ENCODE assay signal across 9 mouse cellular contexts in the genomic region with DNA sequence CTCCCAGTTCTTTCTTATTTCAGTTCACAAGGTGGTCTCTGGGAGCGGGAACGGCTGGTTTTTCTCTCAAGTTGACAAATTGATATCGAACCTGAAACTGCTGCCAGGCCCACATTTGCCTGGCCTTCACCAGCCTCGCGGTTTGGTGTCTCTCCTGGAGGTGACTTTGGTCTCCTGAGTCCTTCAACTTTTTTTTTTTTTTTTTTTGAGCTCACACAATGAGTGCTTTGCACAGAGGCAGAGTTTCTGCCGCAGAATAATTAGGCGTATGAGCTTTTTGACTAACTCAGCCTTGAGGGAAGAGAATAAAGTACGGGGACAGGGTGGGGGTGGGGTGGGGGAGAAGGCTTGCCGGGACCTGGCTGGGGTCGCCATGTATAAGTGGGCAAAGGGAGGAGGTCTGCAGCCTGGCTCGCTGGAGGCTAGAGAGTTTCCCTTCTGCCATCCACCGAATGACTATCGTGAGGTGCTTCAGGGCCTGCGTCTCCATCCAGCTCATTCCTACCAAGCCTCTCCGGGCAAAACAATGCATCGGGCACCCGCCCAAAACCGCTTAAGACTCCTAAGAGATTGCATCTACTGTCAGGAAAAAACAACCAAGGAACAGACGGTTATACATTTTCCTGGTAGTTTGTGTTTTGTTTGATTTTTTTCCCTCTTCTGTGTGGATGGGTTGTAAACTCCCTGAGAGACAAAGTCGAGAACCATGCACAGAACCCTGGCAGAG.
DNase-seq lines count a peak whose midpoint lies in the region; ATAC-seq lines count a peak whose summit lies in the region.
"Had no signal": no experiment of that assay in that cellular context is flagged by ENCODE, and none has a peak within 500 bp of the region (broad histone marks: within the 10 kb centered on the region; RNA-seq: fewer than 3 reads in every experiment).

No protein-coding gene starts in this region.

- H3K36me3 ChIP-seq in heart, embryonic 16.5 days (ENCODE audit: control insufficient read depth, insufficient read depth) = peaks cover 6% of the 10 kb centered on the region; the same call in 1 of the 2 replicates

- 55% methylated on average over 20 of the region's 20 CpGs for WGBS in heart, embryonic 16.5 days

- peaks cover 7% of the 10 kb centered on the region; the same call in 1 of the 2 replicates for H3K9me3 ChIP-seq in heart, embryonic 16.5 days (replicated peaks; ENCODE audit: control insufficient read depth, low read length)

- H3K4me3 ChIP-seq in heart, embryonic 16.5 days (ENCODE audit: low read length) = no peak overlapping the region
- H3K4me3 ChIP-seq: neural tube, embryonic 13.5 days had no signal

- H3K27me3 ChIP-seq in heart, embryonic 16.5 days (ENCODE audit: control insufficient read depth, insufficient read depth, low read length) = no peaks in the 10 kb centered on the region
- H3K27me3 ChIP-seq: neural tube, embryonic 13.5 days had no signal

- ATAC-seq in heart, embryonic 16.5 days (replicated peaks; ENCODE audit: extremely low read depth, insufficient read depth, low FRiP score) = no peak

- DNase-seq in adrenal gland, postnatal 10 days = peak; percentile 47
- DNase-seq in adrenal gland, adult (ENCODE audit: inconsistent age in 2 of 2, low spot score in 1 of 2) = no peak
- DNase-seq in ovary, postnatal 10 days (ENCODE audit: low spot score) = peak; percentile 24
- no peak for DNase-seq in ovary, adult 18-20 months (ENCODE audit: low spot score)
- peak; percentile 28 for DNase-seq in ovary, postnatal 14 days (ENCODE audit: low spot score)
- no peak for DNase-seq in cerebellum, adult 9-11 months
- no peak for DNase-seq in layer of hippocampus, adult 9-11 months

- H3K4me1 ChIP-seq in heart, embryonic 16.5 days (ENCODE audit: control insufficient read depth, insufficient read depth, low read length) = peaks cover 12% of the 10 kb centered on the region
- H3K4me1 ChIP-seq: neural tube, embryonic 13.5 days had no signal

- no peak overlapping the region for H3K4me2 ChIP-seq in heart, embryonic 16.5 days (ENCODE audit: low read depth, low read length)
- H3K4me2 ChIP-seq: neural tube, embryonic 13.5 days had no signal

- peak overlapping the region; percentile 56; the same call in 1 of the 2 replicates for H3K9ac ChIP-seq in heart, embryonic 16.5 days (ENCODE audit: low read length)
- H3K9ac ChIP-seq: neural tube, embryonic 13.5 days had no signal

- peak overlapping the region; percentile 55 for H3K27ac ChIP-seq in heart, embryonic 16.5 days (ENCODE audit: low read length)
- H3K27ac ChIP-seq: neural tube, embryonic 13.5 days had no signal

Comparison
In these comparisons a context has a peak if more than half of its experiments do, and no peak if none do; other contexts are left out.
1. DNase-seq: peak in adrenal gland, postnatal 10 days (single experiment), ovary, postnatal 10 days (single experiment) and ovary, postnatal 14 days (single experiment); none in adrenal gland, adult (0 of 2), ovary, adult 18-20 months (single experiment), cerebellum, adult 9-11 months (single experiment) and layer of hippocampus, adult 9-11 months (single experiment).